In the genomic region with DNA sequence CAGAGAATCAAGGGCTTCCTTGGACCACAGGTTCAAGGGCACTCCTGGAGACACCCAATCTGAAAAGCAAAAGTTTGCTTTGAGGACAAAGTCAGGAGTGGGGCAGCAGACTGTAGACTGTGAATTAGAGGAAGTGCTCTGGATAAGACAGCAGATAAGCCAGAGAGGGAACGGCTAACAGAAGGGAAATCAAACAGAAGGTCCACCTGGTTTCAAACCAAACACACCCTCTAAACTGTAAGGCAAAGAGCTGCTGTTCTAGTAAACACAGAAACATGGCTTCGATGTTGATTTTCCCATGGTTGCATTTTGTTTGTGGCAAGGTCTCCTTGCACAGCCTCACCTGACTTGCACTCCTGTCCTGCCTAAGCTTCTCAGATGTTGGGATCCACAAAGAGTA, we compare ENCODE assay signal across 31 mouse cellular contexts. TPM values are rescaled to one million over a fixed set of nuclear protein-coding genes. Genes with fewer than 3 reads are reported as not detected.
"Had no signal": no experiment of that assay in that cellular context is flagged by ENCODE, and none has a peak within 500 bp of the region (broad histone marks: within the 10 kb centered on the region; RNA-seq: fewer than 3 reads in every experiment).

No protein-coding gene starts in this region.

- H3K4me2 ChIP-seq: heart, embryonic 11.5 days; heart, embryonic 13.5 days; heart, embryonic 15.5 days; hindbrain, embryonic 12.5 days; hindbrain, embryonic 14.5 days; kidney, embryonic 15.5 days; limb, embryonic 12.5 days; limb, embryonic 15.5 days; liver, embryonic 12.5 days had no signal

- H3K27ac ChIP-seq: heart, adult 2 months; heart, embryonic 13.5 days; heart, embryonic 15.5 days; hindbrain, embryonic 10.5 days; hindbrain, embryonic 12.5 days; hindbrain, embryonic 14.5 days; kidney, embryonic 15.5 days; kidney, postnatal 0 days; limb, embryonic 12.5 days; limb, embryonic 15.5 days; liver, embryonic 12.5 days had no signal

- H3K36me3 ChIP-seq: heart, embryonic 13.5 days; heart, embryonic 15.5 days; hindbrain, embryonic 10.5 days; hindbrain, embryonic 12.5 days; kidney, embryonic 15.5 days; limb, embryonic 12.5 days; limb, embryonic 15.5 days; liver, embryonic 12.5 days had no signal

- ATAC-seq: hindbrain, embryonic 16.5 days; intestine, embryonic 16.5 days; liver, embryonic 12.5 days had no signal

- H3K9ac ChIP-seq: heart, embryonic 13.5 days; heart, embryonic 15.5 days; hindbrain, embryonic 12.5 days; hindbrain, embryonic 14.5 days; kidney, embryonic 15.5 days; limb, embryonic 12.5 days; limb, embryonic 15.5 days; liver, embryonic 12.5 days had no signal

- DNase-seq: gastrocnemius, postnatal 14 days; gastrocnemius, postnatal 36 days; heart, adult 2 months; heart, postnatal 14 days; heart, postnatal 4 days; kidney, adult 11 months; kidney, adult 2 months; kidney, adult 9 months; kidney, postnatal 14 days; kidney, postnatal 36 days; layer of hippocampus, adult 9-11 months; layer of hippocampus, postnatal 36 days; left cerebral cortex, postnatal 4 days had no signal

- H3K9me3 ChIP-seq: heart, embryonic 13.5 days; heart, embryonic 15.5 days; hindbrain, embryonic 10.5 days; hindbrain, embryonic 12.5 days; kidney, embryonic 15.5 days; limb, embryonic 12.5 days; limb, embryonic 15.5 days; liver, embryonic 12.5 days had no signal

- H3K4me3 ChIP-seq: heart, adult 2 months; heart, embryonic 13.5 days; heart, embryonic 15.5 days; hindbrain, embryonic 10.5 days; hindbrain, embryonic 12.5 days; kidney, embryonic 15.5 days; limb, embryonic 12.5 days; limb, embryonic 15.5 days; liver, embryonic 12.5 days had no signal

RNA-seq across cellular contexts. Expression of gene Mip, which starts 34.2 kb away (rescaled TPM):
- polyA plus RNA-seq: gonadal fat pad, adult 2 months; heart, adult 2 months; heart, embryonic 11.5 days; heart, embryonic 13.5 days; heart, embryonic 15.5 days; heart, postnatal 0 days; hindbrain, embryonic 12.5 days; intestine, embryonic 14.5 days; kidney, adult 2 months; kidney, embryonic 15.5 days; kidney, postnatal 0 days; large intestine, adult 2 months; liver, adult 2 months; liver, embryonic 12.5 days had no signal
